In the genomic region with DNA sequence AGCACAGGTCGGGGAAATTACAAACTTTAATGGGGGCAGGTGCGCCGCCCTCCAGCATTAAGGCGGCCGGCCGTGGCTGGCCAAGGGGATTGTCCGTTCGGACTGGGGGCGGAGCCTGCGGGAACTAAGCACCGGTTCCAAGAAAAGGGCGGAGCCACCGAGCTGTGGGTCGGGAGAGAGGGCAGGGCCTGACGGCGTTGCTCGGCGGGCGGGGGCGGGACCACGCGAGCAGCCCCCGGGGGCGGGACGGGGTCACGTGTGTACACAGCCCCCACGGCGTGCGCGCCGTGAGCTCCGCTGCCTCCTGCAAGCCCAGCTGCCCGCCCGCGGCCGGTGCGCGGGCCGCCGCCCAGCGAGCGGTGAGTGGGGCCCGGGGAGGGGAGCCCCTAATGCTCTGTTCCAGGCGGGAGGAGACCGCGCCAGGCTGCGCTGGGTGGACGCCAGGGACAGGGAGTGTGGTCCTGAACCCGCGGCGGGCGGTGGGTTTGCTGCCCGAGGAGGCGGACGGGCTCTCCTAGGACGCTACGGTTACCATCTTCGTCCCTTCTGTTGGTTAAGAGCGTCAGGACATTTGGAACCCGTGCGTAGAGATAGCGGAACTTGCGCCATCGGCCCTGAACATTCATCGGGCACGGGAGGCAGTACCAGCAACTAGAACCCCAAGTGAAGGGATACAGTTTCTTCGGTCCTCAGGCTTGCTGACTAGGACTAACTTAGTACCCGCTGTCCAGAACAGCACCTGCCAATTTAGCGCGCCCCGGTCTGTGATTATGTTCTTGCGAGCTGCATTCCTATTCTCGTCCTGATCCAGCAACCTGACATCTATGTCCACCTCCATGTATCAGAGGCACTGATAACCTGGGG, we compare ENCODE assay signal across 9 mouse cellular contexts. TPM values are rescaled to one million over a fixed set of nuclear protein-coding genes. Genes with fewer than 3 reads are reported as not detected.
DNase-seq lines count a peak whose midpoint lies in the region; ATAC-seq and TF ChIP-seq lines count a peak whose summit lies in the region.
"Had no signal": no experiment of that assay in that cellular context is flagged by ENCODE, and none has a peak within 500 bp of the region (broad histone marks: within the 10 kb centered on the region; RNA-seq: fewer than 3 reads in every experiment).

No protein-coding gene starts in this region.

- under 1% methylated on average over 73 of the region's 73 CpGs for WGBS in forebrain, embryonic 15.5 days
- WGBS in lung, adult 2 months = 1% methylated on average over 70 of the region's 73 CpGs
- 2% methylated on average over 73 of the region's 73 CpGs for WGBS in neural tube, embryonic 15.5 days

- peak; percentile 82 for DNase-seq in ES-CJ7 (ENCODE audit: low read depth, low spot score)
- peak; percentile 93 for DNase-seq in cerebellum, adult 11-12 months
- DNase-seq in heart, postnatal 25 days (ENCODE audit: low spot score) = peak; percentile 95
- DNase-seq in layer of hippocampus, adult 18-20 months (ENCODE audit: low spot score in 2 of 2) = peak; percentile 71 to 87
- DNase-seq in lung, adult 2 months = peak; percentile 97
- DNase-seq in testis, postnatal 10 days (ENCODE audit: low spot score) = peak; percentile 98

- H3K4me3 ChIP-seq in forebrain, embryonic 15.5 days = peak overlapping the region; percentile 58
- H3K4me3 ChIP-seq in lung, adult 2 months (replicated peaks; ENCODE audit: extremely low read depth, low read depth, low read length) = peak overlapping the region; percentile 81
- H3K4me3 ChIP-seq in neural tube, embryonic 15.5 days (replicated peaks) = peak overlapping the region; percentile 65

- peaks cover 17% of the 10 kb centered on the region for H3K4me1 ChIP-seq in forebrain, embryonic 15.5 days
- H3K4me1 ChIP-seq in lung, adult 2 months (ENCODE audit: control insufficient read depth, insufficient read depth, low read length) = peaks cover 72% of the 10 kb centered on the region
- peaks cover 57% of the 10 kb centered on the region for H3K4me1 ChIP-seq in neural tube, embryonic 15.5 days

- no peak for TF ChIP-seq CTCF in lung, adult 2 months (IDR thresholded peaks at IDR 0.05; ENCODE audit: insufficient read depth, low read length)

- H3K4me2 ChIP-seq in forebrain, embryonic 15.5 days (replicated peaks) = peak overlapping the region; percentile 92
- H3K4me2 ChIP-seq in neural tube, embryonic 15.5 days = peak overlapping the region; percentile 91

- no peaks in the 10 kb centered on the region for H3K36me3 ChIP-seq in forebrain, embryonic 15.5 days
- H3K36me3 ChIP-seq in neural tube, embryonic 15.5 days = no peaks in the 10 kb centered on the region

- H3K9me3 ChIP-seq in forebrain, embryonic 15.5 days = no peaks in the 10 kb centered on the region
- H3K9me3 ChIP-seq in neural tube, embryonic 15.5 days (replicated peaks) = no peaks in the 10 kb centered on the region

- peak overlapping the region; percentile 64 for H3K9ac ChIP-seq in forebrain, embryonic 15.5 days (replicated peaks)
- H3K9ac ChIP-seq in neural tube, embryonic 15.5 days (replicated peaks) = peak overlapping the region; percentile 69

- no peaks in the 10 kb centered on the region for H3K27me3 ChIP-seq in forebrain, embryonic 15.5 days
- no peaks in the 10 kb centered on the region for H3K27me3 ChIP-seq in neural tube, embryonic 15.5 days (replicated peaks)

- peak; percentile 71 for ATAC-seq in forebrain, embryonic 15.5 days (replicated peaks)
- ATAC-seq in neural tube, embryonic 15.5 days (ENCODE audit: low FRiP score) = peak; percentile 78

- no peak overlapping the region; the same call in 1 of the 2 replicates for H3K27ac ChIP-seq in forebrain, embryonic 15.5 days (replicated peaks)
- H3K27ac ChIP-seq in neural tube, embryonic 15.5 days (replicated peaks) = peak overlapping the region; percentile 68

- intact Hi-C loops in heart, postnatal 25 days (cut with DNase I) = no loop called here

- peak; percentile 52 for TF ChIP-seq POLR2A in lung, adult 2 months (IDR thresholded peaks at IDR 0.05; ENCODE audit: borderline replicate concordance, extremely low read depth, low read depth, low read length)

RNA-seq across cellular contexts. Expression of a gene that starts 3.1 kb away (rescaled TPM):
- polyA plus RNA-seq in forebrain, embryonic 15.5 days (2015; fragmentation: Nextera tagmentation; extraction: Ambion mirVana) = 1.3 and 1.5 TPM in 2 replicates
- 10 to 100 TPM; 35.3 to 58.5 TPM for total RNA-seq in heart, postnatal 25 days (2021)
- 10 to 100 TPM; 10.8 to 12.2 TPM for total RNA-seq in layer of hippocampus, adult 18-20 months (2021)
- 75.7 and 93.4 TPM in 2 replicates for polyA plus RNA-seq in lung, adult 2 months (2012; rRNA removed)
- polyA plus RNA-seq in neural tube, embryonic 15.5 days (2015; fragmentation: Nextera tagmentation; extraction: Ambion mirVana) = 2.6 and 3.0 TPM in 2 replicates

RNA-seq across cellular contexts. Expression of a gene that starts 24.5 kb away (rescaled TPM):
- 0.13 and 0.20 TPM in 2 replicates for polyA plus RNA-seq in forebrain, embryonic 15.5 days (2015; fragmentation: Nextera tagmentation; extraction: Ambion mirVana)
- under 1 TPM; 0.70 to 0.78 TPM for total RNA-seq in heart, postnatal 25 days (2021)
- under 1 TPM in 1 of 2 experiments, not detected in 1; 0.33 TPM for total RNA-seq in layer of hippocampus, adult 18-20 months (2021)
- polyA plus RNA-seq in lung, adult 2 months (2012; rRNA removed) = 7.2 and 9.0 TPM in 2 replicates
- polyA plus RNA-seq in neural tube, embryonic 15.5 days (2015; fragmentation: Nextera tagmentation; extraction: Ambion mirVana) = 0.47 and 0.64 TPM in 2 replicates

RNA-seq across cellular contexts. Expression of a gene that starts 28.2 kb away (rescaled TPM):
- polyA plus RNA-seq in forebrain, embryonic 15.5 days (2015; fragmentation: Nextera tagmentation; extraction: Ambion mirVana) = not detected in 2 replicates
- not detected for total RNA-seq in heart, postnatal 25 days (2021)
- total RNA-seq in layer of hippocampus, adult 18-20 months (2021) = not detected
- polyA plus RNA-seq in lung, adult 2 months (2012; rRNA removed) = 0.33 TPM in 1 of 2 replicates, not detected in the other
- 2.1 TPM in 1 of 2 replicates, not detected in the other for polyA plus RNA-seq in neural tube, embryonic 15.5 days (2015; fragmentation: Nextera tagmentation; extraction: Ambion mirVana)
- total RNA-seq: left cerebral cortex, adult 8-10 months had no signal

RNA-seq across cellular contexts. Expression of a gene that starts 29.4 kb away (rescaled TPM):
- polyA plus RNA-seq in forebrain, embryonic 15.5 days (2015; fragmentation: Nextera tagmentation; extraction: Ambion mirVana) = 104 and 113 TPM in 2 replicates
- 10 to 100 TPM; 82.2 to 91.1 TPM for total RNA-seq in heart, postnatal 25 days (2021)
- 10 to 100 TPM; 65.3 to 71.1 TPM for total RNA-seq in layer of hippocampus, adult 18-20 months (2021)
- 51.7 and 61.9 TPM in 2 replicates for polyA plus RNA-seq in lung, adult 2 months (2012; rRNA removed)
- polyA plus RNA-seq in neural tube, embryonic 15.5 days (2015; fragmentation: Nextera tagmentation; extraction: Ambion mirVana) = 105 and 107 TPM in 2 replicates

RNA-seq across cellular contexts. Expression of a gene that starts 42.3 kb away (rescaled TPM):
- polyA plus RNA-seq in forebrain, embryonic 15.5 days (2015; fragmentation: Nextera tagmentation; extraction: Ambion mirVana) = 7.3 and 8.2 TPM in 2 replicates
- 1 to 10 TPM; 1.3 to 2.1 TPM for total RNA-seq in heart, postnatal 25 days (2021)
- 1 to 10 TPM; 2.0 to 4.2 TPM for total RNA-seq in layer of hippocampus, adult 18-20 months (2021)
- polyA plus RNA-seq in lung, adult 2 months (2012; rRNA removed) = 2.7 and 3.3 TPM in 2 replicates
- polyA plus RNA-seq in neural tube, embryonic 15.5 days (2015; fragmentation: Nextera tagmentation; extraction: Ambion mirVana) = 7.8 and 9.6 TPM in 2 replicates

Comparison
In these comparisons a context has a peak if more than half of its experiments do, and no peak if none do; other contexts are left out.
1. RNA of a gene that starts 3.1 kb away (polyA plus RNA-seq): 75.7 to 93.4 TPM in lung, adult 2 months; 2.6 to 3.0 TPM in neural tube, embryonic 15.5 days and 1.3 to 1.5 TPM in forebrain, embryonic 15.5 days; every median in the first group is over 10 times any median in the second.
2. Peak in every context shown above with its lines, with median percentiles within 50 percentile points of each other: DNase-seq and H3K4me3 ChIP-seq.